Mouse (Mus musculus) natural killer cell, adult 2 months (primary cell): ENCODE data around the gene Mknk2.
A peak's percentile ranks its signal among the peaks of the same experiment; 100 is the strongest.
"Not testable (repeated sequence)": the region's sequence is repeated elsewhere in the genome, so short reads cannot be mapped to it uniquely, and the experiment has no call there.

Experiments
- DNase-seq, 2 experiments: peaks; one replicate each; pipeline ENCODE4 v3.0.0; 2022; ENCODE audit warnings: low spot score in 2 of 2

The Mknk2 gene

DNA sequence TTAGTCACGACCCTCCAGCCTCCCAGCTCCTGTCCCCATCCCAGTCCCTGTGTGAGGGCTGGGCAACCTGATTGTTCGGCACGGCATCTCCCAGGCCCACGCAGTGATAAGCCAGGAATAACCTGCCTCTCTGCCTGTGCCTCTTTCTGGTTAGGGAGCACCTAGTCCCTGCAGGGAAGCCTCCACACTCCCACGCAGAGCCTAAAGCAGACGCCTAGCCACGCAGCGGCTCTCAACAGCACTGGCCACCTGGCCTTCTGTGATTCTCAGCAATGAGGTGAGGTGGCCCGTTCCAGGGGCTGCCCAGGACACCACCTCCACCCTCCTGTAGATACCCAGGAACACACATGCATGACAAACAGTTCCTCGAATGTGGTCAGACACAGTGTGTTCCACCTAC is 27.5 kb downstream of the Mknk2 start:
- no peak for DNase-seq

DNA sequence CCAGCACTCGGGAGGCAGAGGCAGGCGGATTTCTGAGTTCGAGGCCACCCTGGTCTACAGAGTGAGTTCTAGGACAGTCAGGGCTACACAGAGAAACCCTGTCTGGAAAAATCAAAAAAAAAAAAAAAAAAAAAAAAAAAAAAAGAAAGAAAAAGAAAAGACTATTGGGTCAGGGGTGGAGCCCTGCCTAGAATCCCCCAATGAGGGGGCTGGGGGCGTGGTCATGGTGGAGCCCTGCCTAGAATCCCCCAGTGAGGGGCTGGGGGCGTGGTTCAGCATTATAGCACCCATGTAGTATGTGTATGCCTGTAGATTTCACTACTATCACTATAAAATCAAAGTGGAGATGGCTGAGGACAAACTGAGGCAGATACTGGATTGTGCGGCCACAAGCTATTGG is 28.0 kb downstream of the Mknk2 start:
- not testable (repeated sequence) for DNase-seq

DNA sequence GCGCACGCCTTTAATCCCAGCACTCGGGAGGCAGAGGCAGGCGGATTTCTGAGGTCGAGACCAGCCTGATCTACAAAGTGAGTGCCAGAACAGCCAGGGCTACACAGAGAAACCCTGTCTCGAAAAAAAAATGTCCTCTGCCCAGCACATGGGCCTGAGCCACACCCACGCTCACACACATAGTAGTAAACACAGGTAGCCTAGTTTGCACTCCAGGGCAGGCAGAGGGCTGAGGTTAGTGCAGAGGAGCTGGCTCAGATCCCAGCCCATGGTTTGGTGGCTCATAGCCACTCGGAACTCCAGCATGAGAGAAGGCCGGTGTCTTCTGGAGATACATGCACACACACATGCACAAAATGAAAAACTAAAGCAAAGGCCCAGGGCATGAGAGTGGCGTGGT is 31.0 kb downstream of the Mknk2 start:
- no peak for DNase-seq

DNA sequence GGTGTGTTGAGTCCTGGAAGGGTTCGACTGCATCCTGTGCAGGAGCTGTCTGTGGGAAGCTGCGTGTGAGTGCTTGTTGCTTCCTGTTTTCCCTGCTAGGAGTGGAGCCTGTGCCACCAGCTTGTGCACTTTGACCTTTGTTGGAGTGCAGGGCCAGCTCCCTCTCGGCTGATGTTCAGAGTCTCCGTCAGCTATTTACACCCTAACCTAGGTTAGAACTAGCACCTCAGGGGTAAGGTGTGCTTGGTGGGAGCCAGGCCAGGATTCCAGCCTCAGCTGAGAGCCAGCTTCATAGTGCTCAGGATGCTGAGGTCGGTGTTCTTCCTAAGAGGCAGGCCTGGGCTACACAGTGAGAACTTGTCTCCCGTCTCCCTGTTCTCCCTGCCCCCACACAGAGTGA is 42.6 kb downstream of the Mknk2 start:
- no peak for DNase-seq

DNA sequence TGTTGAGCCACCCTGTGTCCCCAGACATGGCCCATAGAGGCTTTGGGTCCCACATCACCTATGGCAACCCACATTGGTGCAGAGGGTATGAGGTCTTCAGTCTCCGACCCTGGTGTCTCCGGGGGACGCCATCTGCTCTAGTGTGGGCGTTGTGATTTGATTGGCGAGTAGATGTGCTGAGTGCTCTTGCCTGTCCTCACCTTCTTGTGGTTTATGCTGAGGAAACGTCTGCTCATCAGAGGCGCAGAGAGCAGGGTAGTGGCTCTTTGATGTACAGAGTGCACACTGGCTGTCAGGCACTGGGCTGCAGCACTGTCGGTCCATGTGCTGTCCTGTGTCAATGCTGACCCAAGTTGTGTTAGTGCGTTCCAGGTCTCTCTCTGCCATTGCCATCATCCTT is 49.0 kb downstream of the Mknk2 start:
- peak; percentile 31 to 34 for DNase-seq

DNA sequence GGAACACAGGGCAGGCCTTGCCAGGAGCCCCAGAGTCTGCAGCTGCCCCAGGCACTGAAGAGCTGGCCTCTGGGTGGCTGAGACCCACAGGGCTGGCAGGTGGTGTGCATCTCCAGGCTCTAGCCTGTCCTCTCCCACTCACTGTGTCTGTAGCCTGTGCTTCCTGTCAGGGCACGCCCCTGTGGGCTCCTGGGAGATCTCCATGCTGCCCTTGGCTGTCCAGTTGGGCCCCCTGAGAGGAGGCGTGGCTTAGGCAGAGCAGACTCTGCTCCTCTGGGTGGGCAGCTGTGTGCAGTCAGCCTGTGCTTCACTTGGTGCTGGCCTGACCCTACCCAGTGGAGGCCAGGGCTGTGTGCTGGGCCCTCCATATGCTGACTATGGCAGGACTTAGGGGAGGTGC is 50.2 kb downstream of the Mknk2 start:
- no peak for DNase-seq

DNA sequence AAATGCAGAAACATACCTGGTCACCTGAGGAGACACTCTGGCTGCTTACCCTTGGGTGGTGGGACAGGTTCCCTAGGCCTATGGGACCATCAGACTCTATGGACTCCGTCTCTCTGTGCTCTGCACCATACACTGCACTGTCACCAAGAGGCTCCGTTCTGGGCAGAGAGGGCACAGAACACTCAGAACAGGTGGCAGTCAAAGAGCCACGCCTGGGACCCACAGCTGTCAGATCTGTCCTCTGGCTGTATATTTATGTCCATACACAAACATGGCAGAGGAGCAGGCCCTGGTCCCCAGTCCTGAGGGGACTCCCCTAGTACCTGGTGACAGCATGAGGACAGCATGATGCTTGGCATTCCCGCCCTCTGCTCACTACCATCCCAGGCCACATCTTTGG is 52.1 kb downstream of the Mknk2 start:
- DNase-seq = no peak

DNA sequence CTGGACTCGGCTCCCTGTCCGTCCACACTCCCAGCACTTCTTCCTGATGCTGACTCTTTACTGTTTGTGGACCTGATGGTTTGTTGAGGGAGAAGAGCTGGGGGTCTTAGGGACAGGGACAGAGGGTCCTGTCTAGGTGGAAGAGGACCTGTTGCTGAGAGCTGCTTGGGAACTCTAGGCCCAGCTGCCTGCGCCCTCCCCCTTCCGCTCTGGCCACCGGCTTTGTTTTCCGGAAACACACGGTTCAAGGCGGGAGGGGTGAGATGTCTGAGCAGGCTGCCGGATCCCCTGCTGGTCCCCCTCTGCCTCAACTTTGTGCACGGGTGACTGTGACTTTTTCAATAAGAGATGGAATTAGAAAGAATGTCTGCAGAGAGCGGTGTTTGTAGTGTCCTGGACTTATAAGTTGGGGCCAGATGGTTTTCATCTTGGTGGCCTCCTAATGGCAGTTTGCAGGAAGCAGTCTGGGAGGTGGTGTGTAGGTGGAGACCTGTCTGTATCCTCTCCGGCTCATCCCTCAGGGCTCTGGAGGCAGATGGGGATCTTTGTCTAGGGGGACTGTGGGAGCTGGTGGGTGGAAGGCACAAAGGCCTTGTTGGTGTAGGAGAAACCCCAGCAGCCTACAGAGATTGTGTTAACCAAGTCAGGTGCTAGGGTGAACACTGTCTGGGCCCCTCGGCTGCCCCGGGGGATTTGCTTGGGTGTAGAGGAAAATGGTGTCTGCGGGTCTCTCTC is 54.3 kb downstream of the Mknk2 start:
- peak; percentile 80 to 81 for DNase-seq

DNA sequence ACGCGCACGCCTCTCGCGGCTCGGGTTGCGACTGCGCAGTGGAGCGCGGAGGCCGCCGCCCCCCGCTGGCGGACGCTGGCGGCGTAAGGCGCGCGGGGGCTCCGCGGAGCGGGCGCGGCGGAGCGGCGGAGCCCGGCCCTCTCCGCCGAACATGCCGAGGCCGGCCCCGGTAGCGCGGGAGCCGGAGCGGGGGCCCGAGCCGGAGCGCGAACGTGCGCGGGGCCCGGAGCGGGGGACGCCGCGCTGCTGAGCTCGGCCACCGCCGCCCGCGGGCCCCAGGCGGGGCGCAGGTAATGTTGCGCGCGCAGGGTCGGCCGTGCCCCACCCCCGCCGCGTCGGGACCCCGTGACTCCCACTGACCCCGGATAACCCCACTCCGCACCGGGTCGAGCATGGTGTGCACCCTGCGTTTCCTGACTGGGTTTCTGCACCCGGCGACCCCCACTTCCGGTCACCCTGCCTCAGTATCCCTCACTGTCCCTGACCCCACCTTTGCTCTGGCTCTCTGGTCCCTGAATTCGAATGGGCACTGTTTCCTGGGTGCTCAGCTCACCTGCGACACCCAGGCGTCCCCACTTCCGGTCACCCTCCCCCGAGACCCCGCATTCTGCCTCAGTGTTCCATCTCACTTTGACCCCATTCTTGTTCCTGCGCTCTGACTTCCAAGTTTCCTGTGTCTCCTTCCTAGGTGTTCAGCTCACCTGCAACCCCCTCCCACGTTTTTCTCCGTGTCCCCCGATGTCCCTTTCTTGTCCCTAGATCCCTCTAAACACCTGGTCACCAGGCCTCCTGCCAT is 55.1 kb downstream of the Mknk2 start, which contains the start of gene Csnk1g2:
Gene Csnk1g2, plus strand, starts transcription at position 178 of the 796 bp plus-strand sequence.
- DNase-seq = peak; percentile 73 to 79

DNA sequence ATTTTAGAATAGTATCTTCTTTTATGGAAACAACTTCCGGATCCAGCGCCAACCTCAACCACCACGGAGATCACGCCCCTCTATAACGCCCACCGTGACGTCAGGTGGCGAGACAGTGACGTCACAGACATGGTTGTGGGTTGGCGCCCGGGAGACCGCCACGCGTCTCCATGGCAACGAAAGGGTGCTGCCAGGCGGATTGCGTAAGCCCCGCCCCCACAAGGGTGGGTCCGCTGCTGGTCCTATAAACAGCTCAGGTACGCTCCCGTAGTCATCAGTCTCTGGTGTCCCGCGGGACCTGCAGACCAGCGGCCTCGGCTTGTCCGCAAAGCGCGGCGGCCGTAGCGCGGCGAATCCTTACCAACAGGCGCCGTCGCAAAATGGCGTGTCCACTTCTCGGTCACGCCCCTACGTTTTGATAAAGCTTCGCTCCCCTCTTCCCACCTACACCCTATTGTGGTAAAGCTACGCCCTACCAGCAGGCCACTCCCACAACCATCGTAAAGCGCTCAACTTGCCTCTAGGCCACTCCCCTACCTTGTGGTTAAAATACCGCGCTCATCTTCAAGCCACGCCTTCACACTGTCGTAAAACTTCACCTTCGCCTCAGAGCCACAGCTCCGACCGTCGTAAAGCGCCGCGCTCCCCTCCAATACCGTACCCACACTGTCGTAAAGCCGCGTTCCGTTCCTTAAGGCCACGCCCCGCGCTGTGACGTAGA is 55.8 kb downstream of the Mknk2 start:
- peak; percentile 100 for DNase-seq

DNA sequence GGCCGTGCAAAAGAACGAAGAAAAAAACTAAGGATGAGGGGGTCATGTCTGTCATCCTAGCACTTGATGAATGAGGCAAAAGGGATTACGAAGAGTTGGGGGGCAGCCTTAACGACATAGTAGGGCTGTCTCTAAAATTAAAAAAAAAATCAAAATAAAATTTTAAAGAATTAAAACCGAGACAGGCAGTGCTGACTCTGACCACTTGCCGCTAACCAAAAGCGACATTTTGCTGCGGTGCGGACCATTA is 56.3 kb downstream of the Mknk2 start:
- DNase-seq = no peak

DNA sequence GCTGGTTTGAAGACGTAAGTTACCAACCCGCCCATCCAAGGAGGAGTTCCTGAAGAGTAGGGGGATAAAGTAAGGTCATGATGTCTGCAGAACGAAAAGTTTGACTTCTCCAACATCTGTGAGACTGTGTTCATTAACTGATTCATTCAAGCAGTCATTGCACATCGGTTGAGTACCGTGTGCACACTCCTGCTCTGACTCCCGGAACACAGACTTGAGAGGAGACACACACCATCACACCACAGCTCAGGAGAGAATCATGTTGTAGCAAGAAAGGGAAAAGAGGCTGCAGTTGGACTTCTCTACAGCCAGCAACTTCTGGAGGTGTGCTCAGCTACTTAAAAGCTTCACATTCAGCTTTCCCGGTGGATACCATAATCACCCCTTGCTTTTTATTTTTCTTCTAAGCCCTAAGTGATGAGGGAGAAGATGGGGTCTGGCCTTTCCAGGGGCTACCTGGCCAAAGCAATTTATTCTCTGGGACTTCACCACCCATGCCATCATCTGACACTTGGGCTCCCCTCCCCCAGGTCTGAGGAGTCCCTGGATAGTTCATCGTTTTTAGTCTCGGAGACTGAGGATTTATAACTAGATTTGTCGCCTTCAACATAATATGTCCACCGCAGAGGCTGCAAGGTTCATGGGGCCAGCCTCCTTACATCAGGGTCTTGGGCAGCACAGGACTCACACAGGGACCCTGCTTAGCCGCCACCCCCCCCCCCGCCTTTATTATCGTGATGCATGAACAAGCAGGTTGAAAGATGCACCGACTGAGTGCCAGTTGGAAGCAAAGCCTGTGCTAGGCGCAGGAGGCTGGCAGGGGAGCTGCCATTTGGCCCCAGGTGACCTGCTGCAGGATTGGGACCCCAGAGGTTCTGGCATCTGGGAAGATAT is 56.9 kb downstream of the Mknk2 start:
- no peak for DNase-seq

DNA sequence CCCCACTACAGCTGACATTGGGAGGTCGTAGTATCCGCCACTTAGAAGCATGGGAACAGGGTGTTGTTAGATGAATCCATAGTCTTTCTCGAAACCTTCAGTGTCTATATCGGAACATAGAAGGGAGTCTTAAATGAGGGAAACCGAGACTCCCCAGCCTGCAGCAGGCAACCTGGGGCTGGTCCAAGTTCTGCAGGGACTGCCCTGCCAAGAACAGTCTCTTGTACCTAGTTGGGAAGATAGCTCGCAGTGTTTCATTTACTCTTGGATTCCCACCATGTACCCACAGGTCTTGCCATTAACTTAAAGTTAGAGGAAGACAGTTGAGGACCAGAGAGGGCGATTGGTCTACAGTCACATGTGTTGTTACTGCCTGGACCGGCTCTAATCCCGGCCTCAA is 57.5 kb downstream of the Mknk2 start:
- DNase-seq = no peak

DNA sequence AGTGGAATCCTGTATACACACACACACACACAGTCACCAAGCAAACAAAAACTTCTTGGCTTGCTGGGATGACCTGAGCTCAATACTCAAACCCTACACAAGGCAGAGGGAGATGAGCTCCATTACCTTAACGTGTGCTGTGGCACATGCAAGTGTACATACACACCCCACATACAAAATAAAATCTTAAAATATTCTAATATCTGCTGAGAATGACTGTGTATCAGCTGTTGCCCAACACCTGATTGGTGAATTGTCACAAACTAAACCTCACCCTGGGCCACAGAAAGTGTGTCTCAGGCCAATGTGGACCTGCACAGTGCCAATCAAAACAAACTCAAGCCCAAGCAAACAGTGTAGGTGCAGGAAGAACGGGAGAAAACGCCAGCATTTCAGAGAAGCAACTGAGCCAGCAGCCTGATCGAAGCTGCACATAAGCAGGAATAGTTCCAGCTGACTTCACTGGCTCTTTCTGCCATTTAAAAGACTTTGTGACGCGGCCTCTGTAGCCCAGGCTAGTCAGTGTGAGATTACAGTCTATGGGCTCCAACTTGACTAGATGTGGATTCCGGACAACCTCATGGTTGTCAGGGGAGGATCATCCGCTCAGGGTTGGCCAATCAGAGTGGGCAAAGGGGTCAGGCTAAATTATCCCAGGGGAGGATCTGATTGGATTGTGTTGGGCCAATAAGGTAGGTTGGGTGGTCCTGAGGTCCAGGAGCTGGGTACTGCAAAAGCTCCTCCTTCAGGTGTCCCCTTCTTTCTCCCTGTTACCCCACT is 58.3 kb downstream of the Mknk2 start:
- DNase-seq = no peak

DNA sequence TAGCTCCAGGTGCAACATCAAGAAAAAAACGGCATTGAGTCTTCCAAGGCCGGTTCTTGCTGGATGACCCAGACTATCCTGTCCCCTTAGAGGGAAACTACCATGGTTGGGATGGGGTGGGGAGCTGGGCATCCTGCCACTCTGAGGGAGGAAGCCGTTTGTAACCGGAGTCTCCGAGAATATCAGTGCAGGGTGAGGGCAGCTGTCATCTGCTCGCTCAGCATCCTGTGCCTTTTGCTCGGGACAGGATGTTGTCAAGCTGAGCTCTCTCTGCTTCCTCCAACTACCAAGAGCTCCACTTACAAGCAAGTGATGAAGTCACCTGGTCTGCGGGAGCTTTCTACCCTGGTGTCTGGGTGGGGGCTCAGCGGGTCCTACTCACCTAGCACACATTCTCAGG is 59.7 kb downstream of the Mknk2 start:
- DNase-seq = peak; percentile 58 to 67
